Mouse (Mus musculus) kidney, adult 2 months (tissue): Measurements from ENCODE around the gene Medag. TPM values are rescaled to one million over a fixed set of nuclear protein-coding genes. Genes with fewer than 3 reads are reported as not detected.

ENCODE experiments used
- DNase-seq: peaks from one replicate; pipeline ENCODE4 v3.0.0; 2021
- H3K27ac ChIP-seq: fragments of 200-500 bp; 2 replicates; pipeline ENCODE4 v1.5.1; 2012; ENCODE audit warnings: low read depth, low read length, control low read depth, inconsistent platforms; ENCODE audit not compliant: insufficient read depth
- H3K27me3 ChIP-seq: fragments of 200-500 bp; replicated peaks from 2 replicates; pipeline ENCODE4 v1.6.1; 2012; ENCODE audit warnings: mild to moderate bottlenecking, moderate library complexity, low read length, inconsistent platforms; ENCODE audit not compliant: control insufficient read depth, insufficient read depth
- H3K36me3 ChIP-seq: fragments of 200-500 bp; 2 replicates; pipeline ENCODE4 v1.6.1; 2012; ENCODE audit warnings: mild to moderate bottlenecking, moderate library complexity, low read length, inconsistent platforms; ENCODE audit not compliant: control insufficient read depth, insufficient read depth
- H3K4me1 ChIP-seq: fragments of 200-500 bp; 2 replicates; pipeline ENCODE4 v1.6.1; 2011; ENCODE audit warnings: low read length; ENCODE audit not compliant: control insufficient read depth, insufficient read depth
- H3K4me3 ChIP-seq: fragments of 200-500 bp; 2 replicates; pipeline ENCODE4 v1.5.1; 2011; ENCODE audit warnings: mild to moderate bottlenecking, low read depth, low read length, control low read depth; ENCODE audit not compliant: insufficient read depth
- CTCF ChIP-seq: fragments of 200-500 bp; conservative IDR thresholded peaks from 2 replicates; pipeline ENCODE4 v1.5.1; 2011; ENCODE audit warnings: low read depth, mild to moderate bottlenecking, control low read depth, low read length, moderate library complexity, mixed read lengths; ENCODE audit not compliant: insufficient read depth, insufficient read length
- POLR2A ChIP-seq: fragments of 200-500 bp; IDR thresholded peaks from one replicate; pipeline ENCODE4 v1.6.1; 2011; ENCODE audit warnings: low read depth, low read length, control low read depth
- WGBS: fragments of 180-500 bp; shearing (Covaris S2); methylation state at CpG from one replicate; pipeline ENCODE4 v1.1.7; 2018; 5-methylcytosine and 5-hydroxymethylcytosine counted together
- polyA plus RNA-seq: library from polyadenylated mRNA; depleted of rRNA; stranded (reverse); fragments of >200 nt; gene quantifications from 2 replicates; pipeline ENCODE4 v1.2.3, GENCODE M21; 2012

The Medag gene
- polyA plus RNA-seq, 1 experiment: 0.61 TPM

GRCm38 (mm10) chr5:149377253-149377652 lies 34.3 kb upstream of the Medag start:
- no peak for DNase-seq

GRCm38 (mm10) chr5:149378566-149378965 lies 33.0 kb upstream of the Medag start:
- 80% methylated on average over 7 of the region's 7 CpGs for WGBS
- DNase-seq: no peak
- Histone ChIP-seq H3K27me3 (no peaks in the 10 kb centered on the region; the same call in 1 of the 2 replicates), H3K4me1 (no peaks in the 10 kb centered on the region; the same call in 1 of the 2 replicates), H3K36me3 (no peaks in the 10 kb centered on the region), H3K4me3 (no peak overlapping the region), H3K27ac (no peak overlapping the region)
- TF ChIP-seq CTCF (no peak), POLR2A (no peak)

More at GRCm38 (mm10) chr5:149377253-149377652, 34.3 kb upstream of the Medag start:
- H3K4me3 ChIP-seq: no peak overlapping the region
- TF ChIP-seq CTCF (no peak), POLR2A (no peak)
- H3K27me3 ChIP-seq: no peaks in the 10 kb centered on the region
- no peaks in the 10 kb centered on the region; the same call in 1 of the 2 replicates for H3K4me1 ChIP-seq
- no peaks in the 10 kb centered on the region for H3K36me3 ChIP-seq
- no peak overlapping the region for H3K27ac ChIP-seq
- 18% methylated on average over 6 of the region's 6 CpGs for WGBS

GRCm38 (mm10) chr5:149379131-149379784 lies 32.3 kb upstream of the Medag start:
- WGBS: 84% methylated on average over 16 of the region's 16 CpGs
- TF ChIP-seq CTCF: no peak
- TF ChIP-seq POLR2A: no peak
- no peaks in the 10 kb centered on the region for H3K36me3 ChIP-seq
- DNase-seq: no peak
- H3K27me3 ChIP-seq: no peaks in the 10 kb centered on the region; the same call in 1 of the 2 replicates
- no peak overlapping the region for H3K4me3 ChIP-seq
- no peak overlapping the region for H3K27ac ChIP-seq
- H3K4me1 ChIP-seq: no peaks in the 10 kb centered on the region; the same call in 1 of the 2 replicates

GRCm38 (mm10) chr5:149379861-149380260 lies 31.7 kb upstream of the Medag start:
- H3K27ac ChIP-seq: no peak overlapping the region
- TF ChIP-seq CTCF (no peak), POLR2A (no peak)
- H3K36me3 ChIP-seq: no peaks in the 10 kb centered on the region
- H3K27me3 ChIP-seq: no peaks in the 10 kb centered on the region; the same call in 1 of the 2 replicates
- DNase-seq: no peak
- 92% methylated on average over 8 of the region's 8 CpGs for WGBS
- H3K4me3 ChIP-seq: no peak overlapping the region
- H3K4me1 ChIP-seq: no peaks in the 10 kb centered on the region; the same call in 1 of the 2 replicates

GRCm38 (mm10) chr5:149380388-149380916 lies 31.1 kb upstream of the Medag start:
- Histone ChIP-seq H3K4me3 (no peak overlapping the region), H3K4me1 (no peaks in the 10 kb centered on the region; the same call in 1 of the 2 replicates), H3K27ac (no peak overlapping the region), H3K36me3 (no peaks in the 10 kb centered on the region), H3K27me3 (no peaks in the 10 kb centered on the region; the same call in 1 of the 2 replicates)
- DNase-seq: no peak
- TF ChIP-seq CTCF (no peak), POLR2A (no peak)
- WGBS: 71% methylated on average over 8 of the region's 8 CpGs

- Histone ChIP-seq H3K27me3 (no peaks in the 10 kb centered on the region; the same call in 1 of the 2 replicates), H3K4me1 (no peaks in the 10 kb centered on the region), H3K27ac (no peak overlapping the region), H3K36me3 (no peaks in the 10 kb centered on the region), H3K4me3 (no peak overlapping the region)
- no peak for DNase-seq
- WGBS: 85% methylated on average over 4 of the region's 4 CpGs
- TF ChIP-seq CTCF (no peak), POLR2A (no peak)
These were observed 29.6 kb upstream of the Medag start for GRCm38 (mm10) chr5:149381948-149382347.

- no peak overlapping the region for H3K27ac ChIP-seq
- H3K4me1 ChIP-seq: no peaks in the 10 kb centered on the region
- H3K27me3 ChIP-seq: no peaks in the 10 kb centered on the region; the same call in 1 of the 2 replicates
- no peak overlapping the region for H3K4me3 ChIP-seq
- no peaks in the 10 kb centered on the region for H3K36me3 ChIP-seq
- TF ChIP-seq CTCF: no peak
- TF ChIP-seq POLR2A: no peak
- WGBS: 77% methylated on average over 5 of the region's 5 CpGs
- DNase-seq: no peak
These were observed 28.9 kb upstream of the Medag start for GRCm38 (mm10) chr5:149382601-149383000.
